Mouse (Mus musculus) kidney, adult 2 months (tissue): ENCODE measurements around the gene Rslcan18. TPM values are rescaled to one million over a fixed set of nuclear protein-coding genes. Genes with fewer than 3 reads are reported as not detected.
A peak's percentile ranks its signal among the peaks of the same experiment; 100 is the strongest.

Experiments used
- DNase-seq: peaks from one replicate; pipeline ENCODE4 v3.0.0; 2021
- H3K27ac ChIP-seq: fragments of 200-500 bp; 2 replicates; pipeline ENCODE4 v1.5.1; 2012; ENCODE audit warnings: low read depth, low read length, control low read depth, inconsistent platforms; ENCODE audit not compliant: insufficient read depth
- H3K27me3 ChIP-seq: fragments of 200-500 bp; replicated peaks from 2 replicates; pipeline ENCODE4 v1.6.1; 2012; ENCODE audit warnings: mild to moderate bottlenecking, moderate library complexity, low read length, inconsistent platforms; ENCODE audit not compliant: control insufficient read depth, insufficient read depth
- H3K36me3 ChIP-seq: fragments of 200-500 bp; 2 replicates; pipeline ENCODE4 v1.6.1; 2012; ENCODE audit warnings: mild to moderate bottlenecking, moderate library complexity, low read length, inconsistent platforms; ENCODE audit not compliant: control insufficient read depth, insufficient read depth
- H3K4me1 ChIP-seq: fragments of 200-500 bp; 2 replicates; pipeline ENCODE4 v1.6.1; 2011; ENCODE audit warnings: low read length; ENCODE audit not compliant: control insufficient read depth, insufficient read depth
- H3K4me3 ChIP-seq: fragments of 200-500 bp; 2 replicates; pipeline ENCODE4 v1.5.1; 2011; ENCODE audit warnings: mild to moderate bottlenecking, low read depth, low read length, control low read depth; ENCODE audit not compliant: insufficient read depth
- CTCF ChIP-seq: fragments of 200-500 bp; conservative IDR thresholded peaks from 2 replicates; pipeline ENCODE4 v1.5.1; 2011; ENCODE audit warnings: low read depth, mild to moderate bottlenecking, control low read depth, low read length, moderate library complexity, mixed read lengths; ENCODE audit not compliant: insufficient read depth, insufficient read length
- POLR2A ChIP-seq: fragments of 200-500 bp; IDR thresholded peaks from one replicate; pipeline ENCODE4 v1.6.1; 2011; ENCODE audit warnings: low read depth, low read length, control low read depth
- WGBS: fragments of 180-500 bp; shearing (Covaris S2); methylation state at CpG from one replicate; pipeline ENCODE4 v1.1.7; 2018; 5-methylcytosine and 5-hydroxymethylcytosine counted together
- polyA plus RNA-seq: library from polyadenylated mRNA; depleted of rRNA; stranded (reverse); fragments of >200 nt; gene quantifications from 2 replicates; pipeline ENCODE4 v1.2.3, GENCODE M21; 2012

Gene Rslcan18
- polyA plus RNA-seq, 1 experiment: 0.53 TPM

DNA sequence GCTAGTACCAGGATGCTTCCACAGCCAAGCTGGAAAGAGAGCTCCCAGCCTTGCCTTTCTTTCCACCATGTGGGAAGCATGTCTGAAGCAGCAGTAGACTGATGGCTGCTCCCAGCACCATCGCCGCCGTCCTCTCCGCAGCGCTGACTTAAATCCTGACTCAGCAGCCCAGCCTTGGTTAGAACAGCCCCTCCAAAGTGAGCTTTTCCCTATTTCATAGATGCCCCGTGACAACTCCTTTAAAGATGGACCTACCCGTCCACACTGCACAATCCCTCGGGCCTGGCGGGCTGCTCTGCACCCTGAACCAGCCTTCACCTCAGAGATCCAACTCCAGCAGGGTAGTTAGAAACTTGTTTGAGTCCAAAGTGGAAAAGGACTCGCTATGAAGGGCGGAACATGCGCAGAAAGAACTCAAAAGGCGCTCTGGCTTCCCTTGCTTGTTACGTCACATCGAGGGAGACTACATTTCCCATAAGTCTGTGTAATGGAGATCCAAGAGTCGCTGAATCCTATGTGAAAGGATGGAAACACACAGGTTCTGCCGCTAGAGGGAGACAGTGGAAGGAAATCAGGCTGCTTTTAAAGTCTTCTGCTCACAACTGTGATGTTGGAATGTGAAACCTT is 7.8 kb downstream of the Rslcan18 start, which contains the start of gene Gm28557:
TSS of gene Gm28557 (minus strand) at position 411 of the 627 bp plus-strand sequence.
- WGBS: under 1% methylated on average over 17 of the region's 17 CpGs
- H3K36me3 ChIP-seq: no peaks in the 10 kb centered on the region
- H3K4me3 ChIP-seq: peak within 1 kb of the TSS; percentile 85
- peaks cover 4% of the 10 kb centered on the region for H3K4me1 ChIP-seq
- H3K27me3 ChIP-seq: no peaks in the 10 kb centered on the region
- DNase-seq: peak; percentile 99
- peak within 1 kb of the TSS; percentile 85 for H3K27ac ChIP-seq
- TF ChIP-seq POLR2A: peak; percentile 28
- TF ChIP-seq CTCF: peak; percentile 57

DNA sequence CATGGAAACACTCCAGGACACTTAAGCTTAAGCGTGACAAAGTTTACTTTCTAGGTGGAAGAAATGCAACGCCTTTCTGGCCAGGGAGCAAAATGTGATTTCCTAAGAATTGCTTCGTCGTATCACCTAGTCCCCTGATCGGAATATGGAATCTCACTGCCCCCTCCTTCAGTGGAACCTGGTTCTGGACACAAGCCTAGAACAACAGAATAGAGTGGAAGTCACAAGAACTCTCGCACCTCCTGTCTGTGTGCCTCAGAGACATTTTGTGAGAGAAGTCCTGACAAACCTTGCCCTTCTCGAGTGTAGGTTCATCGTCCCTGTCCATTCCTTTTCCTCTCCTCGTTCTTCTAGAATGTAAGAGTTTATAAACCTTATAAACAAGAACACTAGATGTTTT is 8.4 kb downstream of the Rslcan18 start:
- DNase-seq: no peak
- WGBS: 29% methylated on average over 9 of the region's 9 CpGs
- Histone ChIP-seq H3K4me1 (peaks cover 4% of the 10 kb centered on the region), H3K27me3 (no peaks in the 10 kb centered on the region), H3K27ac (no peak overlapping the region), H3K36me3 (no peaks in the 10 kb centered on the region), H3K4me3 (peak overlapping the region; percentile 85)
- no peak for TF ChIP-seq POLR2A
- TF ChIP-seq CTCF: no peak

DNA sequence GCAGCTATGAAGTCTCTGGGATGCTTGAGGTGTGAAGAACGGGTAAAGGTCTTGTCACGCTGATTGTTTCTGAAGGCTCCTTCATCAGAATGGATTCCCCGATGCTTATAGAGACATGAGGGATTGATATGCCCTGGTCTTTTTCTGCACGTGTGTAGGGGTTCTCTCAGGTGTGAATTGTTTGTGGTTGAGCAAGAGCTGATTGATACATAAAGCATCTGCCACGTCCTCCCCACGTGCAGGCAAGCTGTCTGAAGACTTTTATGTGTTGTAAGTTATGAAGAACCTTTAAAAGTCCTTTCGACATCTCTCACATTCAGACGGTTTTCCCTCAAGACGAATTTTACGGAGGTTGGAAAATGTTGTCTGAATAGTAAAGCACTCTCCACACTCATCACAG is 18.2 kb downstream of the Rslcan18 start, which contains the start of gene Zfp708:
TSS of gene Zfp708 (minus strand) at position 101 of the 400 bp plus-strand sequence.
- H3K27ac ChIP-seq: no peak within 1 kb of the TSS
- no peaks in the 10 kb centered on the region for H3K4me1 ChIP-seq
- WGBS: 91% methylated on average over 10 of the region's 10 CpGs
- TF ChIP-seq POLR2A (no peak), CTCF (no peak)
- no peak for DNase-seq
- peaks cover 2% of the 10 kb centered on the region; the same call in 1 of the 2 replicates for H3K36me3 ChIP-seq
- H3K4me3 ChIP-seq: no peak within 1 kb of the TSS
- no peaks in the 10 kb centered on the region for H3K27me3 ChIP-seq

DNA sequence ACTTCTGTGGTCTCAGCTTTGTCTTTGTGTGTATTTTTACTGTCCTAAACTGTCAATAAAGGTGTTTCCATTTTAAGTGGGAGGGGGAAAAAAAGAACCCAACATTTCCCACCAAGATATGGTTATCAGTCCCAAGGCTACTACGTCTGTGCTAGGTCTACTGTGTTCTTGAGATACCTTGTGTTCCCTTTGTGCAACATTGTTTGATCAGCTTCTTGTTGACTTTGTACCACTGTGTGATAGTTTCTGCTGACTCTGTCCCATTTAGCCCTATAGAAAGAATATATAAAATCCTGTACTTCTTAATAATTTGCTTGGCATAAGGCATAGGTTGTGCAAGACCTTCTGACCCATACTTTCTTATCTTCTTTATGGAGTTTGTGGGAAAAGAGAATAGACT is 25.9 kb downstream of the Rslcan18 start:
- TF ChIP-seq CTCF (no peak), POLR2A (no peak)
- 97% methylated on average over 1 of the region's 1 CpGs for WGBS
- no peaks in the 10 kb centered on the region for H3K27me3 ChIP-seq

DNA sequence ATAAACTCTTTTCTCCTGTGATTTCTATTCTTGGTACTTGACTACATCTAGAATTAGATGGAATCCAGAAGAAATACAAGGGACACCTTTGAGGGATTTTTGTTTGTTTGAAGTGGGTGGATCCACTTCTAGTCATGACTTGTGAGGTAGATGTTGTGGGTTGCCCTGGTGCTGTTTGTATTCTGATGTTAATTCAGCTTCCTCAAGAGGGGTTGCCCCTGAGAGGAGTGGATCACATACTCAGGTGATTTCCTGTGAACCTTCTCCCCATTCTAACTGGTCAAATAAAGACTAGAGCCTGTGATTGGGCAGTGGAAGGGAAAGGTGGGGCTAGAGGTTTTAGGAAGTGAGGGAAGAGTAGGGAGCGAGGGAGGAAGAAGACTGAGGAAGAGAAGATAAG is 34.1 kb downstream of the Rslcan18 start:
- 72% methylated on average over 1 of the region's 1 CpGs for WGBS
- Histone ChIP-seq H3K27ac (peak overlapping the region; percentile 78), H3K27me3 (no peaks in the 10 kb centered on the region), H3K36me3 (peaks cover 3% of the 10 kb centered on the region; the same call in 1 of the 2 replicates), H3K4me1 (peaks cover 7% of the 10 kb centered on the region; the same call in 1 of the 2 replicates), H3K4me3 (no peak overlapping the region)
- TF ChIP-seq POLR2A (no peak), CTCF (no peak)
- no peak for DNase-seq

More for the DNA sequence above, 25.9 kb downstream of the Rslcan18 start:
- Histone ChIP-seq H3K36me3 (no peaks in the 10 kb centered on the region), H3K4me1 (no peaks in the 10 kb centered on the region), H3K27ac (no peak overlapping the region), H3K4me3 (no peak overlapping the region)
- DNase-seq: no peak

DNA sequence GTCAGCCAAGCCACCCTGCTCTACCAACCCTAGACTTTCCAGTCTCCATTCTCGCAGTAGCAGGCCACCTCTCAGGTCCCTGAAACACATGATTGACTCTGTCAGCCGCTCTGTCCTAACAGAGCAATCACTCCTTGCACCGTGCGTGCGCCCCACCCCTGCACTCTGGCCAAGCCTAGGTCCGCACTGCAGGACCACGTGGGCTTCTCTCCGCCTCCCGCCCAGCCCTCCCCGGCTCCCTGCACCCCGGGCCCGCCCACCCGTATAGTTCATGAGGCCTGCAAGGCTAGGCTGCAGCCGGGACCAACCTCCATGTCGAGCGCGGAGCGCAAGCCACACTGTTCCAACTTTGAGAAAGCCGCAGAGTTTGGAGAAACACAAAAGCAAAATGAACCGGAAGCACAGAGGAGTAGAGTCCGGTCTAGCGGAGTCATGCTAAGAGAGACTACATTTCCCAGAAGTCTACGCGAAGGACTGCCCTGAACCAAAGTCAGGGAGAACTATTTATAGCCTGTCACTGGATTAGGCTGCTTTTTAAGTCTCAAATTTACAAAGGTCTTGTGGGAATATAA is 34.8 kb downstream of the Rslcan18 start:
- Histone ChIP-seq H3K27ac (peak overlapping the region; percentile 78), H3K4me3 (peak overlapping the region; percentile 89), H3K27me3 (no peaks in the 10 kb centered on the region), H3K4me1 (peaks cover 7% of the 10 kb centered on the region; the same call in 1 of the 2 replicates), H3K36me3 (peaks cover 3% of the 10 kb centered on the region; the same call in 1 of the 2 replicates)
- TF ChIP-seq POLR2A: no peak
- TF ChIP-seq CTCF: no peak
- peak; percentile 92 for DNase-seq
- WGBS: 1% methylated on average over 24 of the region's 24 CpGs

DNA sequence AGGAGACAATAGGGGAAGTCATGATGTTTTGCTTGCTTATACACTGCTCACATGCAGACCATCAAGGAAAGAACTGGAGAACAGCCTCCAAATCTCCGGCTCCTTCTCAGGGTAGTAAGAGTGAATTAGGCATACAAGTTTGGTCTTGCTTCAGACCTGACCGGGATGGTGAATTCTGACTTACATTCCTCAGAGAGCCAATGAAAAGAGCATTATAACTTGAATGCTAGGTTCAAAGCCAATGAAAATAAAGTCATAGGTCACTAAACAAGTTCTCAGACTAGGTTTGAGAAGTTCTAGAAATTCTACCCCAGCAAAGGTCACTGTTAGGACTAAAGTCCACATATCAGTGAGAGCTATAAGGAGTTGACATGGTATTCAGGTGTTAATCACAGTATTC is 38.8 kb downstream of the Rslcan18 start:
- no peaks in the 10 kb centered on the region for H3K27me3 ChIP-seq
- WGBS: 93% methylated on average over 2 of the region's 2 CpGs
- peaks cover 12% of the 10 kb centered on the region for H3K36me3 ChIP-seq
- no peak overlapping the region for H3K4me3 ChIP-seq
- H3K27ac ChIP-seq: no peak overlapping the region
- TF ChIP-seq CTCF: no peak
- no peak for TF ChIP-seq POLR2A
- DNase-seq: no peak
- peaks cover 7% of the 10 kb centered on the region; the same call in 1 of the 2 replicates for H3K4me1 ChIP-seq
